Comparison of ENCODE assay signal across 19 mouse cellular contexts in genomic region chr2:33228077-33228476, GRCm38 (mm10).
"Had no signal": no experiment of that assay in that cellular context is flagged by ENCODE, and none has a peak within 500 bp of the region (broad histone marks: within the 10 kb centered on the region; RNA-seq: fewer than 3 reads in every experiment).

No protein-coding gene starts in this region.

- H3K27me3 ChIP-seq: heart, embryonic 12.5 days; hindbrain, embryonic 13.5 days; hindbrain, embryonic 15.5 days; kidney, embryonic 15.5 days; limb, embryonic 12.5 days; liver, embryonic 13.5 days; liver, embryonic 15.5 days had no signal

- H3K4me1 ChIP-seq: liver, embryonic 15.5 days had no signal

- H3K27ac ChIP-seq: heart, adult 2 months; hindbrain, embryonic 13.5 days; hindbrain, postnatal 0 days; kidney, embryonic 15.5 days; kidney, postnatal 0 days; left cerebral cortex, adult 2 months; limb, embryonic 10.5 days; limb, embryonic 12.5 days; liver, embryonic 13.5 days; liver, embryonic 15.5 days had no signal

- H3K36me3 ChIP-seq: hindbrain, embryonic 15.5 days; liver, embryonic 13.5 days had no signal

- H3K4me2 ChIP-seq: heart, embryonic 12.5 days; hindbrain, embryonic 13.5 days; hindbrain, embryonic 15.5 days; kidney, embryonic 15.5 days; limb, embryonic 12.5 days; liver, embryonic 11.5 days; liver, embryonic 13.5 days; liver, embryonic 15.5 days had no signal

- ATAC-seq: hindbrain, postnatal 0 days; intestine, embryonic 16.5 days; liver, postnatal 0 days had no signal

- H3K9ac ChIP-seq: heart, embryonic 12.5 days; hindbrain, embryonic 13.5 days; hindbrain, embryonic 15.5 days; kidney, embryonic 15.5 days; limb, embryonic 12.5 days; liver, embryonic 13.5 days; liver, embryonic 15.5 days; liver, postnatal 0 days had no signal

- H3K9me3 ChIP-seq: heart, embryonic 12.5 days; hindbrain, embryonic 13.5 days; hindbrain, embryonic 15.5 days; kidney, embryonic 15.5 days; limb, embryonic 10.5 days; limb, embryonic 12.5 days; liver, embryonic 13.5 days; liver, embryonic 15.5 days had no signal

- DNase-seq: gastrocnemius, postnatal 10 days; gastrocnemius, postnatal 25 days; heart, postnatal 36 days; liver; liver, embryonic 13.5 days; liver, postnatal 0 days had no signal

- H3K4me3 ChIP-seq: heart, adult 2 months; heart, embryonic 12.5 days; hindbrain, embryonic 13.5 days; hindbrain, embryonic 15.5 days; kidney, embryonic 15.5 days; left cerebral cortex, adult 2 months; limb, embryonic 10.5 days; limb, embryonic 12.5 days; liver, embryonic 13.5 days; liver, embryonic 15.5 days had no signal
